Mouse (Mus musculus) embryonic facial prominence, embryonic 14.5 days (tissue): Measurements from ENCODE around the gene Gstz1. TPM values are rescaled to one million over a fixed set of nuclear protein-coding genes. Genes with fewer than 3 reads are reported as not detected.
"Not testable (repeated sequence)": the region's sequence is repeated elsewhere in the genome, so short reads cannot be mapped to it uniquely, and the experiment has no call there.

Experiments used
- ATAC-seq: fragments of 200-750 bp; cut with Nextera tagmentation; 2 replicates; pipeline ENCODE4 v1.8.0; 2017; ENCODE audit warnings: low read depth, moderate number of reproducible peaks, moderate TSS enrichment
- DNase-seq: peaks from one replicate; pipeline ENCODE4 v3.0.0-alpha.2; 2015; ENCODE audit warnings: low spot score
- H3K27ac ChIP-seq: fragments of 300-500 bp; sonication (generic); replicated peaks from 2 replicates; pipeline ENCODE4 v1.5.1; 2014; ENCODE audit warnings: low read depth, mild to moderate bottlenecking, low read length, moderate library complexity
- H3K27me3 ChIP-seq: fragments of 300-500 bp; sonication (generic); replicated peaks from 2 replicates; pipeline ENCODE4 v1.6.1; 2014; ENCODE audit warnings: low read length; ENCODE audit not compliant: control insufficient read depth, insufficient read depth
- H3K36me3 ChIP-seq: fragments of 300-500 bp; sonication (generic); 2 replicates; pipeline ENCODE4 v1.6.1; 2014; ENCODE audit warnings: low read length, mixed read lengths; ENCODE audit not compliant: control insufficient read depth, insufficient read depth
- H3K4me1 ChIP-seq: fragments of 300-500 bp; sonication (generic); 2 replicates; pipeline ENCODE4 v1.6.1; 2014; ENCODE audit warnings: antibody characterized with exemption, low read length; ENCODE audit not compliant: control insufficient read depth, insufficient read depth
- H3K4me2 ChIP-seq: fragments of 300-500 bp; sonication (generic); 2 replicates; pipeline ENCODE4 v1.6.1; 2014; ENCODE audit warnings: low read depth, mild to moderate bottlenecking, low read length, moderate library complexity, mixed read lengths
- H3K4me3 ChIP-seq: fragments of 300-500 bp; sonication (generic); 2 replicates; pipeline ENCODE4 v1.5.1; 2014; ENCODE audit warnings: low read depth, mild to moderate bottlenecking, low read length
- H3K9ac ChIP-seq: fragments of 300-500 bp; sonication (generic); 2 replicates; pipeline ENCODE4 v1.6.1; 2014; ENCODE audit warnings: low read depth, mild to moderate bottlenecking, low read length, moderate library complexity, mixed read lengths
- H3K9me3 ChIP-seq: fragments of 300-500 bp; sonication (generic); 2 replicates; pipeline ENCODE4 v1.6.1; 2016; ENCODE audit warnings: low read length; ENCODE audit not compliant: control insufficient read depth
- WGBS: fragments of 180-500 bp; shearing (Covaris S2); extraction: QIAGEN DNeasy Blood & Tissue Kit; methylation state at CpG from one replicate; pipeline ENCODE4 v1.1.7; 2014; 5-methylcytosine and 5-hydroxymethylcytosine counted together
- polyA plus RNA-seq: library from polyadenylated mRNA; unstranded; fragments of >200 nt; fragmentation: Nextera tagmentation; extraction: Ambion mirVana; gene quantifications from 2 replicates; pipeline ENCODE4 v1.2.1, GENCODE M21; 2014

Gstz1 gene
- polyA plus RNA-seq, 1 experiment from 2014 or later = 34.7 TPM

- Histone ChIP-seq H3K27me3 (no peaks in the 10 kb centered on the region), H3K4me1 (peaks cover 15% of the 10 kb centered on the region; the same call in 1 of the 2 replicates), H3K9me3 (no peaks in the 10 kb centered on the region), H3K36me3 (no peaks in the 10 kb centered on the region), H3K4me2 (no peak overlapping the region), H3K9ac (no peak overlapping the region), H3K4me3 (no peak overlapping the region), H3K27ac (no peak overlapping the region)
- DNase-seq (no peak), ATAC-seq (no peak)
- WGBS = 67% methylated on average over 5 of the region's 5 CpGs
Measured at GRCm38 (mm10) chr12:87201694-87202093, 54.7 kb downstream of the Gstz1 start.

- H3K4me3 ChIP-seq, DNase-seq, H3K9me3 ChIP-seq, H3K36me3 ChIP-seq, H3K27ac ChIP-seq, H3K27me3 ChIP-seq, ATAC-seq, H3K4me2 ChIP-seq, H3K4me1 ChIP-seq, H3K9ac ChIP-seq: not testable (repeated sequence)
- WGBS = 82% methylated on average over 5 of the region's 5 CpGs
Measured at GRCm38 (mm10) chr12:87205789-87206188, 58.8 kb downstream of the Gstz1 start.

DNA sequence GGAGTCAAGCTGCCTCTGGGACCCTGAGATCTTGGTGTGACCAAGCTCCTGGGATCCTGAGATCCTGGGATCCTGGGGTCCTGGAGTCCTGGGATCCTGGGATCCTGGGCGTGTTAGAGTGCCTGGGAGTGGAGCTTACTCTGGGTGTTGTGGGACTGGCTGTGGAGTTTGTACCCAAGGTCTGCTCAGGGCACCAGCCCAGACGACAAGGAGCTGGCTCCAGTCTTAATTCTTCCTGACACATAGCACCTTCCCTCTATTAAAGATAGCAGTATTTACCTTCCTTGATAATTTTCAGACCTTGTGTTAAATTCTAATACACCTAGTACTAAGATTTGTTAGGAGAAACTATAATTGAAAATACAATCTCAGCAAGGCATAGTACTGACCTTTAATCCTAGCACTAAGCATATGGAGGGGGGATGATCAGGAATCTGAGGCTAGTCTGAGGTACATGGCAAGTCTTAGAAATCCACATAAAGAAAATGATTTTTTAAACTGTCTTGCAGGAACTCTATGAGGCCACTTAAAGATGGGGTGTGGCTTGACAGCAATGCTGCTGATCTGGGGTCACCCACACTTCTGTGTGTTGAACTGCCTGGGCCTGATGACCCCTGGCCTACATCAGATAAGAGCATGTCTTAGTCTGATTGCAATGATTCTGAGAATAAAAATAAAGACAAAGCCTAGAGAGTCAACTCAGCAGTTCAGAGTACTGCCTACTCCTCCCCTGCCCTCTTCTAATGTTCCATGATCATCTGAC lies 66.1 kb downstream of the Gstz1 start:
- WGBS = 57% methylated on average over 2 of the region's 2 CpGs
- Histone ChIP-seq H3K9ac (no peak overlapping the region), H3K4me3 (no peak overlapping the region), H3K27ac (no peak overlapping the region), H3K9me3 (no peaks in the 10 kb centered on the region), H3K27me3 (no peaks in the 10 kb centered on the region), H3K4me2 (no peak overlapping the region), H3K36me3 (no peaks in the 10 kb centered on the region), H3K4me1 (no peaks in the 10 kb centered on the region)
- DNase-seq (no peak), ATAC-seq (no peak)

Other genes with a start within 250 kb of the Gstz1 start
- gene Cipc, start 200.1 kb upstream of the Gstz1 start, polyA plus RNA-seq = 21.4 and 23.3 TPM in 2 replicates
- gene Zdhhc22, start 156.7 kb upstream of the Gstz1 start, polyA plus RNA-seq = 2.3 and 3.2 TPM in 2 replicates
- 0.74 and 1.4 TPM in 2 replicates for gene Tmem63c, start 125.8 kb upstream of the Gstz1 start, polyA plus RNA-seq
- gene Ngb, start 44.6 kb upstream of the Gstz1 start, polyA plus RNA-seq = 0.24 and 0.33 TPM in 2 replicates
- gene Pomt2, start 803 bp downstream of the Gstz1 start, polyA plus RNA-seq = 18.5 and 21.3 TPM in 2 replicates
- 1.2 TPM in 2 replicates for gene Samd15, start 52.6 kb downstream of the Gstz1 start, polyA plus RNA-seq
- gene Tmed8, start 53.3 kb downstream of the Gstz1 start, polyA plus RNA-seq = 3.8 and 4.2 TPM in 2 replicates
- gene Noxred1, start 91.6 kb downstream of the Gstz1 start, polyA plus RNA-seq = 0.37 and 0.72 TPM in 2 replicates
- gene Vipas39, start 119.1 kb downstream of the Gstz1 start, polyA plus RNA-seq = 35.1 and 45.5 TPM in 2 replicates
- 182 and 187 TPM in 2 replicates for gene Ahsa1, start 119.3 kb downstream of the Gstz1 start, polyA plus RNA-seq
- gene Ism2, start 152.5 kb downstream of the Gstz1 start, polyA plus RNA-seq = 0.75 and 0.92 TPM in 2 replicates
- gene Sptlc2, start 241.2 kb downstream of the Gstz1 start, polyA plus RNA-seq = 73.3 and 77.1 TPM in 2 replicates